Mouse (Mus musculus) E14TG2a.4 (cell line): ENCODE results near the gene Irx3.

ENCODE experiments used
- CTCF ChIP-seq: conservative IDR thresholded peaks from 2 replicates; pipeline ENCODE4 v1.5.1; 2014; ENCODE audit warnings: low read length
- NANOG ChIP-seq: IDR thresholded peaks from 2 replicates; pipeline ENCODE4 v1.6.1; 2014; ENCODE audit warnings: borderline replicate concordance, low read length, mixed read lengths

DNA sequence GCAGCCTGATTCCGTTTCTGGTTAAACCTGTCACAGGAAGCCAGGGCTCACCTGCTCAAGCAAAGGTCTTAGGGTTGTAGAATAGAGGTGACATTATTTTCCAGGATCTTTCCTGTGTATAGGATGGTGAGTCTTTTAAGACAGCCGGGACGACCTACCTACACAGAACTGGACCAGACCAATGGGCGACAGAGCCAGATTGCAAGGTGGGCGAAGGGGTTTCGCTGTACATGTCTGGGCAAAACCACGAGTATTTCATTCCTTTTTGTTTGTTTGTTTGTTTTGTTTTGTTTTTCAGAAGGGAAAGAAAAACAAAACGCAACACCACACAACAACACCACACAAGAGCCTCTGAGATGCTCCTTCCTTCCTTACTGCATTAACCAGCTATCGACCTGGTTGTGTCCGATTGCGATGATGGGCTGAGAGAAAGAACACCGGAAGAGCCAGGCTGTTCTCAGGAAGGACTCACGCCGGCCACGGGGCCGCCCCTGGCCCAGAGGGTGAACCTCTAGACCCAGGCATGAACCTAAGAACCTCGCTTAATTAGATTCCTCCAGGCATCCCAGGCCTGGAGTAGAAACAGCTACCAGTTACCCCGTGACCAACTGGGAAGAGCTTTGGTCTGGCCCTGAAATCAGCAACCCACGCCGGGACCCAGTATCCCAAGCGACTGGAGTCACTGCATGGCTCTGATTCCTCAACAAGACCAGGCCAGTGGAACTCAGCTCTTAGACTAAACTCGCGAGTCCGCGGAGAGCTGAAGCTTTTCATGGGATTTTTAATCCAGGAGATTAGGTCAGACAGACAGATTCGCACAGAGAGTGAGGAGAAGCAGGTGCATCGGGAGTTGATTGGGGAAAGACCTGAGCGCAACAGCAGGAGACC is 1.9 kb upstream of the Irx3 start:
- TF ChIP-seq NANOG = no peak
- no peak for TF ChIP-seq CTCF
